Mouse (Mus musculus) urinary bladder, postnatal 36 days (tissue): Measurements from ENCODE around the gene Tpi1.
A peak's percentile ranks its signal among the peaks of the same experiment; 100 is the strongest.
"Not testable (repeated sequence)": the region's sequence is repeated elsewhere in the genome, so short reads cannot be mapped to it uniquely, and the experiment has no call there.

Experiments
- DNase-seq, 2 experiments: peaks; one replicate each; pipeline ENCODE4 v3.0.0; 2022; ENCODE audit warnings: low spot score in 2 of 2, mixed read lengths in 1 of 2

Tpi1 gene

GRCm38 (mm10) chr6:124831199-124831598 lies 17.1 kb upstream of the Tpi1 start:
- DNase-seq: not testable (repeated sequence)

- peak; percentile 86 to 91 for DNase-seq
Measured at GRCm38 (mm10) chr6:124829799-124830700, 16.0 kb upstream of the Tpi1 start.

- peak; percentile 95 to 98 for DNase-seq
Measured at GRCm38 (mm10) chr6:124828868-124829798, 15.0 kb upstream of the Tpi1 start, which contains the start of the genes Usp5 and Cdca3. Usp5 (minus strand) TSS chr6:124829484. Cdca3 (plus strand) TSS chr6:124829547.

GRCm38 (mm10) chr6:124828101-124828592 lies 14.1 kb upstream of the Tpi1 start:
- peak; percentile 46 to 71 for DNase-seq

- no peak for DNase-seq
Measured at GRCm38 (mm10) chr6:124822049-124822448, 8.0 kb upstream of the Tpi1 start.

- DNase-seq: no peak
Measured at GRCm38 (mm10) chr6:124820891-124821290, 6.8 kb upstream of the Tpi1 start.

GRCm38 (mm10) chr6:124817971-124818370 lies 3.9 kb upstream of the Tpi1 start:
- DNase-seq: no peak

- no peak for DNase-seq
Measured at GRCm38 (mm10) chr6:124817563-124817962, 3.5 kb upstream of the Tpi1 start.

- DNase-seq: no peak
Measured at GRCm38 (mm10) chr6:124817125-124817524, 3.0 kb upstream of the Tpi1 start.

GRCm38 (mm10) chr6:124816611-124817010 lies 2.5 kb upstream of the Tpi1 start:
- no peak for DNase-seq

- DNase-seq: no peak
Measured at GRCm38 (mm10) chr6:124814858-124815774, 1.0 kb upstream of the Tpi1 start.

GRCm38 (mm10) chr6:124814448-124814847 lies 352 bp upstream of the Tpi1 start:
- DNase-seq: no peak

GRCm38 (mm10) chr6:124813496-124813895 lies 600 bp downstream of the Tpi1 start:
- DNase-seq: peak; percentile 37 to 63

- no peak for DNase-seq
Measured at GRCm38 (mm10) chr6:124812848-124813247, 1.2 kb downstream of the Tpi1 start.

GRCm38 (mm10) chr6:124811701-124812560 lies 2.2 kb downstream of the Tpi1 start:
- DNase-seq: no peak

GRCm38 (mm10) chr6:124811403-124811665 lies 2.8 kb downstream of the Tpi1 start:
- DNase-seq: no peak

- not testable (repeated sequence) for DNase-seq
Measured at GRCm38 (mm10) chr6:124810566-124811402, 3.3 kb downstream of the Tpi1 start.

- no peak for DNase-seq
Measured at GRCm38 (mm10) chr6:124809775-124810538, 4.1 kb downstream of the Tpi1 start.
